Mouse (Mus musculus): Measurements from ENCODE around the gene Sox5.

GRCm38 (mm10) chr6:144203013-144203412 lies 578.8 kb downstream of the Sox5 start:
- TF ChIP-seq CTCF (IDR thresholded peaks at IDR 0.05; ENCODE audit: extremely low read depth, insufficient read depth, low read length), result no peak
- TF ChIP-seq POLR2A (IDR thresholded peaks at IDR 0.05; ENCODE audit: extremely low read depth, insufficient read depth, low read length), result no peak

Measured in cortical plate, adult 2 months (tissue).